Comparison of ENCODE assay signal across 11 mouse cellular contexts in the genomic region with DNA sequence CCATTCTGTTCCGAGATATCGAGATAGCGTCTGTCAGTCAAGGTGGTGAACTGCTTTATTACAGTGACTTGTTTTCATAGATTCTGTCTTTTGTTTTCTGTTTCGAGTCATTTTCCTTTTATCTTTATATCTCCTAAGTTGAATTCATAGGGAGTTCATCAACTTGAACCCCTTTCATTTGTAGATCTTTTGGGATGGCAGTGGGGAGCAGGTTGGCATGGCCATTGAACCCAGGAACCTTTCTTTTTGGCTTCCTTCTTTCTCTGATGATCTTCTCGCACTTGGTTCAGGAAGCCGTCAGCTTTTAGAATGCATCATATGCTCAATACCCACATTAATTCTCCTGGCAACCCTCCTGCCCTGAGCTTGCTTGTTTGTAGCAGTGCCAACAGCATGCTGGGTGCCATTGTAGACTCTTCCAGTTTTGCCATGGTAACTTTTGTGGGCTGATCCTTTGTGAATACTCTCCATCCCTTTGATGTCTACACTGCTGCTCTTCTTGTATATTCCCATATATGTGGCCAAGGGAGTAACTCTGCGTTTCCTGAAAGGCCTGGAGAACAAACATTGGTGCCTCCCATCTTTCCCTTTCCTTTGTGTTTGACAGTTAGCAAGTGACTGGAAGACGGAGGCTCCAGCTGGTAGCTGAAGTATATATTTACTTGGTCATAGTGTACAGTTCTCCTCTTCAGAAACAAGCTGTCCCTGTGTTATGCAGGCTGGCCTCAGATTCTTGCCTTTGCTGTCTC. TPM values are rescaled to one million over a fixed set of nuclear protein-coding genes. Genes with fewer than 3 reads are reported as not detected.
DNase-seq lines count a peak whose midpoint lies in the region; ATAC-seq lines count a peak whose summit lies in the region.
"Had no signal": no experiment of that assay in that cellular context is flagged by ENCODE, and none has a peak within 500 bp of the region (broad histone marks: within the 10 kb centered on the region; RNA-seq: fewer than 3 reads in every experiment).

No protein-coding gene starts in this region.

- 42% methylated on average over 8 of the region's 8 CpGs for WGBS in hindbrain, embryonic 12.5 days
- 60% methylated on average over 8 of the region's 8 CpGs for WGBS in midbrain, embryonic 11.5 days

- no peak overlapping the region for H3K9ac ChIP-seq in hindbrain, embryonic 12.5 days
- H3K9ac ChIP-seq in midbrain, embryonic 11.5 days (ENCODE audit: low read length) = no peak overlapping the region
- H3K9ac ChIP-seq: lung, embryonic 14.5 days had no signal

- peaks cover 19% of the 10 kb centered on the region for H3K4me1 ChIP-seq in hindbrain, embryonic 12.5 days
- H3K4me1 ChIP-seq in midbrain, embryonic 11.5 days (ENCODE audit: control insufficient read depth, insufficient read depth, low read length) = peaks cover 5% of the 10 kb centered on the region

- H3K4me2 ChIP-seq in hindbrain, embryonic 12.5 days (replicated peaks) = no peak overlapping the region
- H3K4me2 ChIP-seq in midbrain, embryonic 11.5 days = no peak overlapping the region
- H3K4me2 ChIP-seq: lung, embryonic 14.5 days had no signal

- H3K4me3 ChIP-seq in hindbrain, embryonic 12.5 days = no peak overlapping the region
- no peak overlapping the region for H3K4me3 ChIP-seq in midbrain, embryonic 11.5 days (ENCODE audit: low read depth, low read length)
- H3K4me3 ChIP-seq: myocyte had no signal

- peak overlapping the region; percentile 64 for H3K27ac ChIP-seq in hindbrain, embryonic 12.5 days
- H3K27ac ChIP-seq in midbrain, embryonic 11.5 days (ENCODE audit: low read depth, low read length) = peak overlapping the region; percentile 35; the same call in 1 of the 2 replicates

- no peaks in the 10 kb centered on the region for H3K27me3 ChIP-seq in hindbrain, embryonic 12.5 days
- no peaks in the 10 kb centered on the region for H3K27me3 ChIP-seq in midbrain, embryonic 11.5 days (ENCODE audit: control insufficient read depth, insufficient read depth, low read length)

- peak; percentile 73 for ATAC-seq in hindbrain, embryonic 12.5 days (ENCODE audit: low FRiP score)
- ATAC-seq in midbrain, embryonic 11.5 days (ENCODE audit: low FRiP score) = no peak

- H3K36me3 ChIP-seq in hindbrain, embryonic 12.5 days = peaks cover 48% of the 10 kb centered on the region
- peaks cover 10% of the 10 kb centered on the region for H3K36me3 ChIP-seq in midbrain, embryonic 11.5 days (ENCODE audit: control insufficient read depth, insufficient read depth, low read length)

- DNase-seq in cerebellum, adult 11-12 months = peak; percentile 80
- DNase-seq in cerebellum, adult 9-11 months = peak; percentile 80
- DNase-seq in midbrain, embryonic 11.5 days (ENCODE audit: low spot score, missing footprints) = peak; percentile 78
- no peak for DNase-seq in heart, adult 8-10 months (ENCODE audit: low spot score)
- no peak for DNase-seq in gastrocnemius, adult 18-20 months (ENCODE audit: low spot score)
- no peak for DNase-seq in embryo, embryonic 9.5 days (ENCODE audit: extremely low spot score)
- DNase-seq: adrenal gland, postnatal 36 days; gastrocnemius, postnatal 25 days; lung, embryonic 14.5 days had no signal

- no peaks in the 10 kb centered on the region for H3K9me3 ChIP-seq in hindbrain, embryonic 12.5 days (replicated peaks)
- no peaks in the 10 kb centered on the region for H3K9me3 ChIP-seq in midbrain, embryonic 11.5 days (ENCODE audit: control insufficient read depth, low read length)

RNA-seq across cellular contexts. Expression of a gene that starts 22.6 kb away (rescaled TPM):
- polyA plus RNA-seq in hindbrain, embryonic 12.5 days (2016; fragmentation: Nextera tagmentation; extraction: Ambion mirVana) = 85.0 and 90.5 TPM in 2 replicates
- polyA plus RNA-seq in midbrain, embryonic 11.5 days (2014; fragmentation: Nextera tagmentation; extraction: Ambion mirVana) = 62.6 and 69.0 TPM in 2 replicates
- total RNA-seq in heart, adult 8-10 months (2022) = 100 to 1,000 TPM; 169 to 227 (median 202) TPM
- 100 to 1,000 TPM; 171 to 178 TPM for total RNA-seq in gastrocnemius, adult 18-20 months (2021)

RNA-seq across cellular contexts. Expression of a gene that starts 39.8 kb away (rescaled TPM):
- polyA plus RNA-seq in hindbrain, embryonic 12.5 days (2016; fragmentation: Nextera tagmentation; extraction: Ambion mirVana) = 19.7 and 20.4 TPM in 2 replicates
- 9.3 and 10.2 TPM in 2 replicates for polyA plus RNA-seq in midbrain, embryonic 11.5 days (2014; fragmentation: Nextera tagmentation; extraction: Ambion mirVana)
- not detected for total RNA-seq in heart, adult 8-10 months (2022)
- not detected for total RNA-seq in gastrocnemius, adult 18-20 months (2021)
- total RNA-seq: gastrocnemius, postnatal 25 days had no signal

Comparison
In these comparisons a context has a peak if more than half of its experiments do, and no peak if none do; other contexts are left out.
1. DNase-seq: peak in cerebellum, adult 11-12 months (single experiment), cerebellum, adult 9-11 months (single experiment) and midbrain, embryonic 11.5 days (single experiment); none in heart, adult 8-10 months (single experiment), gastrocnemius, adult 18-20 months (single experiment) and embryo, embryonic 9.5 days (single experiment).